Mouse (Mus musculus): ENCODE measurements around the gene Tead3.

DNA sequence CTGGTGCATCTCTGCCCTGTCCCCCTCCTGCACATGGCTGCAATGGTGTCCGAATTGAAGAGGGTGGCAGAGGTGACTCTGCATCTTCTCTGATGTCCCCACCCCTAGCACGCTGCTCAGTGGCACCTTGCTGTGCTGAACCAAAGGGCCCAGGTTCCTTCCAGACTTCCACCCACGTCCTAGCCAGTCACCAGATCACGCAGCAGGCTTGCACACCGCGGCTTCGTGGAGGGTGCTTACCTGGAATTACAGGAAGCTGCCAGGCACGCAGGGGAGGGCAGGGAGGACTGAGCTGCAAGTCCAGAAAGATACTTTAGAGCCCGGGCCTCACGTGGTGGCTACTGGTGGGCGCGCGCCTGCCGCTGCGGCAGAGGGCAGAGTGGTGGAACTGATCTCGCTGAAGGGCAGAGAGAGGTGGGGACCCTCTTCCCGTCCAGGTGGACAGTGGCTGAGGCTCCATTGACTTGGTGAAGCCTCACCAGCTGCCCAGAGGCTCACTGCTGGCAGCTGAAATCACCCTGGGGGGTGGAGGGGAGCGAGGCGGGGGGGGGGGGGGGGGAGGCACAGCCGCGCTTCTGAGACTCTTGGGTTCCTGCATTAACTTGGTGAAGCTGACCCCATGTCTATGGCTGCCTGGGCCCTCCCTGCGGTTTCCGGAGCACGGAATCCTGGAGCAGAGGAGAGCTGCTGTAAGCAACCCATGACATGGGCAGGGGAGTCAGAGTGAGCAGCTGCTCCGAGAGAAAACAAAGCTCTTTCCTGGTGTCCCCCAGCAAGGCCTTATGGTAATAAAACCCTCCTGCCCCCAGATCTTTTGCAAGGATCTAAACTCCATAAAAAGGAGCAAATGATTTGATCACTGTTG is 41.2 kb upstream of the Tead3 start:
- TF ChIP-seq CTCF (IDR thresholded peaks at IDR 0.05; ENCODE audit: low read depth) = no peak
- TF ChIP-seq EP300 (optimal IDR thresholded peaks at IDR 0.05) = no peak

Data from stomach, postnatal 0 days (tissue).